Mouse (Mus musculus): ENCODE results near the gene Has3. TPM values are rescaled to one million over a fixed set of nuclear protein-coding genes. Genes with fewer than 3 reads are reported as not detected.
A peak's percentile ranks its signal among the peaks of the same experiment; 100 is the strongest.
"Not testable (repeated sequence)": the region's sequence is repeated elsewhere in the genome, so short reads cannot be mapped to it uniquely, and the experiment has no call there.

Gene Has3
- polyA plus RNA-seq, 1 experiment from 2014 or later = 0.17 TPM

- Histone ChIP-seq H3K9me3 (no peaks in the 10 kb centered on the region), H3K36me3 (replicated peaks) (no peaks in the 10 kb centered on the region), H3K4me3 (no peak overlapping the region), H3K4me1 (peaks cover 14% of the 10 kb centered on the region), H3K27ac (replicated peaks) (no peak overlapping the region), H3K27me3 (replicated peaks; ENCODE audit: low read depth, poor library complexity, severe bottlenecking) (peaks cover 37% of the 10 kb centered on the region)
- 86% methylated on average over 9 of the region's 9 CpGs for WGBS
- DNase-seq (ENCODE audit: low spot score) = no peak
Observed at GRCm38 (mm10) chr8:106865354-106865753, 4.7 kb upstream of the Has3 start.

GRCm38 (mm10) chr8:106870537-106871327, 690 bp downstream of the Has3 start:
- peaks cover 76% of the 10 kb centered on the region for H3K27me3 ChIP-seq (replicated peaks; ENCODE audit: low read depth, poor library complexity, severe bottlenecking)
- WGBS = under 1% methylated on average over 63 of the region's 63 CpGs
- H3K36me3 ChIP-seq (replicated peaks) = peaks cover 18% of the 10 kb centered on the region
- no peaks in the 10 kb centered on the region for H3K9me3 ChIP-seq
- H3K4me3 ChIP-seq = peak overlapping the region; percentile 76
- peaks cover 43% of the 10 kb centered on the region for H3K4me1 ChIP-seq
- H3K27ac ChIP-seq (replicated peaks) = peak overlapping the region; percentile 77
- DNase-seq (ENCODE audit: low spot score) = peak; percentile 77

GRCm38 (mm10) chr8:106871328-106871926, 1.4 kb downstream of the Has3 start:
- peaks cover 25% of the 10 kb centered on the region for H3K36me3 ChIP-seq (replicated peaks)
- H3K4me3 ChIP-seq = peak overlapping the region; percentile 76
- H3K27me3 ChIP-seq (replicated peaks; ENCODE audit: low read depth, poor library complexity, severe bottlenecking) = peaks cover 76% of the 10 kb centered on the region
- H3K27ac ChIP-seq (replicated peaks) = peak overlapping the region; percentile 77; the same call in 1 of the 2 replicates
- H3K9me3 ChIP-seq = no peaks in the 10 kb centered on the region
- DNase-seq (ENCODE audit: low spot score) = no peak
- 1% methylated on average over 15 of the region's 15 CpGs for WGBS
- peaks cover 43% of the 10 kb centered on the region for H3K4me1 ChIP-seq

GRCm38 (mm10) chr8:106871931-106872371, 1.9 kb downstream of the Has3 start:
- H3K4me3 ChIP-seq = peak overlapping the region; percentile 76
- H3K27ac ChIP-seq (replicated peaks) = 0 out of 2 replicates have a peak overlapping the region, but pooled peaks have one; percentile 36
- WGBS = under 1% methylated on average over 22 of the region's 22 CpGs
- H3K4me1 ChIP-seq = peaks cover 43% of the 10 kb centered on the region
- peaks cover 30% of the 10 kb centered on the region for H3K36me3 ChIP-seq (replicated peaks)
- peak; percentile 77 for DNase-seq (ENCODE audit: low spot score)
- peaks cover 74% of the 10 kb centered on the region for H3K27me3 ChIP-seq (replicated peaks; ENCODE audit: low read depth, poor library complexity, severe bottlenecking)
- no peaks in the 10 kb centered on the region for H3K9me3 ChIP-seq

DNA sequence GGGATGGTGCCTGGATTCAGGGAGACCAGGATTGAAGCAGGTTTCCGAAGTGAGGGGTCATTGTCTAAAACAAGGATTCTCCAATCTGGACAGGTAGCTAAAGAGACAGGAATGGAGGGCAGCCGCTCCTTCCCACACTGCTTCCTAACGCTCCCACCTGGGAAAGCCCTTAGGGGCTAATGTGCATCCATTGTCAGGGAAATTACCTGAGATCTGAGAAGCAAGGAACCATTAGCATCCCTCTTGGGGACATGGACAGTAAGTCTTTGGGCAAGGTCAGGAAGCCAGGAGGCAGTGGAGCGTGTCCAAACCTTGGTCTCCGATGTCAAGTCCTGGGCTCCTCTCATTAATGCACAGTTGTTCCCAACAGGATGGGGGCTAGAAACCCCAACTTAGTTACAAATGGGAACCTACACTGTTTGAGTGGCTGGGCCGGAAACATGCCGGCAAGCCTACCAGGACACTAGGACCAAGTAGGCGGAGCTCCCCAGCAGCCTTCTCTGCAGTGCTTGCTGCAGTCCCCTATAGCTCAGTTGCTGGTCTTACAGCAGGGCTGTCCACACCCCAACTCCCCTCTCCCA, 2.5 kb downstream of the Has3 start:
- peak; percentile 26 for DNase-seq (ENCODE audit: low spot score)
- WGBS = 7% methylated on average over 8 of the region's 8 CpGs
- H3K27me3 ChIP-seq (replicated peaks; ENCODE audit: low read depth, poor library complexity, severe bottlenecking) = peaks cover 69% of the 10 kb centered on the region

GRCm38 (mm10) chr8:106880121-106880707, 10.2 kb downstream of the Has3 start:
- Histone ChIP-seq H3K27me3 (replicated peaks; ENCODE audit: low read depth, poor library complexity, severe bottlenecking) (no peaks in the 10 kb centered on the region), H3K36me3 (replicated peaks) (peaks cover 98% of the 10 kb centered on the region), H3K27ac (replicated peaks) (no peak overlapping the region), H3K4me3 (no peak overlapping the region), H3K9me3 (no peaks in the 10 kb centered on the region), H3K4me1 (no peaks in the 10 kb centered on the region)
- 94% methylated on average over 8 of the region's 8 CpGs for WGBS
- no peak for DNase-seq (ENCODE audit: low spot score)

More for the DNA sequence above, 2.5 kb downstream of the Has3 start:
- H3K36me3 ChIP-seq (replicated peaks) = peaks cover 36% of the 10 kb centered on the region
- peaks cover 43% of the 10 kb centered on the region for H3K4me1 ChIP-seq
- H3K9me3 ChIP-seq = no peaks in the 10 kb centered on the region
- peak overlapping the region; percentile 76 for H3K4me3 ChIP-seq
- H3K27ac ChIP-seq (replicated peaks) = no peak overlapping the region

DNA sequence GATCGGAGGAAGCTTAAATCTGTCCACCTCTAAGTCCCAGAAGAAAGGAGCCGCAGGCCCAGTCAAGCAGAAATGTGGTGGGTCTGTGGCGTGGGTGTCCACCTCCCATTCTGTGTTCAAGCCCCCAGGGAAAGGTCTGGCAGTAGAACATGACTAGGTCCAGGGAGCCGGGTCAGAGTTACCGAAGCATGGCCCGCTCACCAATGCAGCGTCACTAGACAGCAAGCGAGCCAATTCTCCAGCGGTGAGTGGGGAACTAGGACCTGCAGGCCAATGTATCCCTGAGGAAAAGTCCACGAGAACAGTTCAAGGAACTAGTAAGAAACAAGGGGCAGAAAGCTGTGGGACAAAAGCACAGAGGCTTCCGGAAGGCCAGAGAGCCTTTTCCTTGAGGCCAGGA, 14.1 kb downstream of the Has3 start:
- not testable (repeated sequence) for DNase-seq (ENCODE audit: low spot score); H3K27me3 ChIP-seq (replicated peaks; ENCODE audit: low read depth, poor library complexity, severe bottlenecking); H3K9me3 ChIP-seq; H3K4me1 ChIP-seq; H3K4me3 ChIP-seq; H3K27ac ChIP-seq (replicated peaks)
- peaks cover 85% of the 10 kb centered on the region for H3K36me3 ChIP-seq (replicated peaks)
- WGBS = 95% methylated on average over 11 of the region's 11 CpGs

- 90% methylated on average over 4 of the region's 4 CpGs for WGBS
- not testable (repeated sequence) for H3K9me3 ChIP-seq; H3K27ac ChIP-seq (replicated peaks); H3K4me1 ChIP-seq; H3K4me3 ChIP-seq; H3K27me3 ChIP-seq (replicated peaks; ENCODE audit: low read depth, poor library complexity, severe bottlenecking); DNase-seq (ENCODE audit: low spot score)
- peaks cover 85% of the 10 kb centered on the region for H3K36me3 ChIP-seq (replicated peaks)
Observed at GRCm38 (mm10) chr8:106884826-106885400, 14.9 kb downstream of the Has3 start.

DNA sequence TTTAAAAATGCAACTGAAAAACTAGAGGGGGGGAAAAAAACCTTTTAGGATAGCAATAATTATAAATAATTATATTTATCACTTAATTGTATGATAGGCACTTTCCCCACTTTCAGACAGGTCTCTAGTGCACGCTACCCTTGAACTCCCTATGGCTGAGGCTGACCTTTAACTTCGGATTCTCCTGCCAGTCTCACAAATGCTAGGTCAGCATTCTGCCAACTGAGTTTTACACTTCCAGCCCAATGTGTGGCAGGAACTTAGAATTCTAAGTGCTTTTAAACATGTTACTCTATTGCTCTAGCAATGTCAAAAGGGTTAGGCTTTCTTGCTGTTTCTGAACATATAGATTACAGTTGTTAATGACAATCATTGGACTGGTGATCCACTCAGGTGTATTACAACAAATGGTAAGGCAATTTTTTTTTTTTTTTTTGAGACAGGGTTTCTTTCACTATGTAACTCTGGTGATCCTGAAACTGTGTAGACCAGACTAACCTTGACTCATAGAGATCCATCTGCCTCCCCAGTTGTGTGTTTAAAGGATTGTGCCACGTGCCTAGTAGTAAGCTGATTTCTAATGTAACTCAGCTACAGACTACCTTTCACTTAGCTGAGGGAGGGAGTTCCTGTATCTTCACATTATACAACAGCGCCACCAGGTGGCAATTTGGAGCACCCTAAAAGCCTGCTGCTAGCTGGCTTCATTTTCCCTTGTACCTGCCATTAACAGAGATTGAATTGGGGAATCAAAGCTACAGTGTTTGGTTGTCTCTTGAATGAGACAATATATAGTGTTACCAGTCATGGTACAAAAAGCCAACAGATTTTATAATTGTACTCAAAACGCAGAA, 17.5 kb downstream of the Has3 start:
- H3K9me3 ChIP-seq = no peaks in the 10 kb centered on the region

GRCm38 (mm10) chr8:106888803-106889202, 18.8 kb downstream of the Has3 start:
- Histone ChIP-seq H3K36me3 (replicated peaks) (peaks cover 53% of the 10 kb centered on the region), H3K27ac (replicated peaks) (no peak overlapping the region), H3K4me1 (peaks cover 26% of the 10 kb centered on the region), H3K27me3 (replicated peaks; ENCODE audit: low read depth, poor library complexity, severe bottlenecking) (no peaks in the 10 kb centered on the region), H3K9me3 (no peaks in the 10 kb centered on the region), H3K4me3 (no peak overlapping the region)
- 91% methylated on average over 3 of the region's 3 CpGs for WGBS
- no peak for DNase-seq (ENCODE audit: low spot score)

More for the DNA sequence above, 17.5 kb downstream of the Has3 start:
- Histone ChIP-seq H3K36me3 (replicated peaks) (peaks cover 66% of the 10 kb centered on the region), H3K27me3 (replicated peaks; ENCODE audit: low read depth, poor library complexity, severe bottlenecking) (no peaks in the 10 kb centered on the region), H3K4me3 (no peak overlapping the region), H3K4me1 (peaks cover 24% of the 10 kb centered on the region), H3K27ac (replicated peaks) (no peak overlapping the region)
- peak; percentile 75 for DNase-seq (ENCODE audit: low spot score)
- WGBS = 51% methylated on average over 5 of the region's 5 CpGs

DNA sequence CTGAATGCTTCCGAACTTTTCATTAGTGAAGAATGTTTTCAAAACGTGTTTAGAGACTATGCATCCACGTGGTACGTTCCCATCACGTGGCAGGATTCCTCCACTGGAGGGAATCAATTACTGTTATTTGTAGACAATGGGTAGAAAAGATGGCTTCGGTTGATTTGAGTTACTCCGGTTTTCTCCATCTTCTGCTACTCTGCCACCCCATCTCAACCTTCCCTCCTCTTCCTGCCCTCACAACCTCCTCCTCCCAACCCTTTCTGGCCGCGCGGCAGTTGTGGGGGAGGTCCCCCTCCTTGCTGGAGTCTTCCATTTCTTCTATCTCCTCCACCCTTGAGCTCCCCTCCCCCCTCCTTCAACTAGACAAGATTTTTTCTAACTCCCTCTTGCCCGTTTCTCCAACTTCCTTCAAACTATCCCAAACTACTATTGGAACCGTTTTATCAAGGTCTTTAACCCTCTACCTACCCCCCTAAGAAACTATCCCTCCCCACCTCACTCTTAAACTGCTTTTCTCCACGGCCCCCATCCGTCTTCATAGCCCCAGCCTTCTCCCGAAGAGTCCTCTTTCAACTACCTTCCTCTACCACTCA, 22.3 kb downstream of the Has3 start:
- peaks cover 37% of the 10 kb centered on the region for H3K4me1 ChIP-seq
- WGBS = 2% methylated on average over 15 of the region's 15 CpGs
- H3K27ac ChIP-seq (replicated peaks) = peak overlapping the region; percentile 100
- H3K4me3 ChIP-seq = peak overlapping the region; percentile 97
- peak; percentile 75 for DNase-seq (ENCODE audit: low spot score)
- peaks cover 46% of the 10 kb centered on the region for H3K36me3 ChIP-seq (replicated peaks)
- H3K9me3 ChIP-seq = no peaks in the 10 kb centered on the region
- no peaks in the 10 kb centered on the region for H3K27me3 ChIP-seq (replicated peaks; ENCODE audit: low read depth, poor library complexity, severe bottlenecking)

Data from embryonic facial prominence, embryonic 10.5 days (tissue).